Mouse (Mus musculus): ENCODE measurements at regions not wholly inside any gene's neighbourhood (a gene's known extent, or its start where the extent isn't known, plus 50 kb on each side); places are given as distances from the start of the nearest gene placed in this dataset.

DNA sequence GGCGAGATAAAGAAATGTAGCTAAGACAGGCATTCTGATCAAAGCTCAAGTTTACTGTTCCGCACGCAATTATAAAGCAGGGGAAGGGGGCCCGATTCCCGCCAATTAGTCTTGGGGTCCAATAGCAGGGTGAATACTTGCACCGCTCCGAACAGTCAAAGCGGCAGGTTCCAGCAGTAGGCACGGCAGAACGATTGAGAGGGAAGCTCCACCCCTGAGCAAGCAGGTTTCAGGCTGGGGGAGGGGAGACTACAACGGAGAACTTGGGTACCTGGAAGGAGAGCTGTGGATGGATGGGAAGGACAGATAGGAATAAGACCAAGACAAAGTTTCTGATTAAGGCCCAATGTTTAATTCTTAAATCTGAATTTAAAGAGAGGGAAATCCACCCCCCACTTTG is 618.8 kb downstream of the Adcyap1 start:
- TF ChIP-seq ZC3H11A (IDR thresholded peaks at IDR 0.05; ENCODE audit: borderline replicate concordance, low read depth, low read length) = no peak
- no peak for TF ChIP-seq MAFK (IDR thresholded peaks at IDR 0.05; ENCODE audit: insufficient read depth, low read depth, low read length)
- TF ChIP-seq CHD2 (IDR thresholded peaks at IDR 0.05; ENCODE audit: low read depth, low read length) = no peak

All from ES-E14 (cell line).